Mouse (Mus musculus): ENCODE measurements at regions not wholly inside any gene's neighbourhood (a gene's known extent, or its start where the extent isn't known, plus 50 kb on each side); places are given as distances from the start of the nearest gene placed in this dataset.
A peak's percentile ranks its signal among the peaks of the same experiment; 100 is the strongest.

DNA sequence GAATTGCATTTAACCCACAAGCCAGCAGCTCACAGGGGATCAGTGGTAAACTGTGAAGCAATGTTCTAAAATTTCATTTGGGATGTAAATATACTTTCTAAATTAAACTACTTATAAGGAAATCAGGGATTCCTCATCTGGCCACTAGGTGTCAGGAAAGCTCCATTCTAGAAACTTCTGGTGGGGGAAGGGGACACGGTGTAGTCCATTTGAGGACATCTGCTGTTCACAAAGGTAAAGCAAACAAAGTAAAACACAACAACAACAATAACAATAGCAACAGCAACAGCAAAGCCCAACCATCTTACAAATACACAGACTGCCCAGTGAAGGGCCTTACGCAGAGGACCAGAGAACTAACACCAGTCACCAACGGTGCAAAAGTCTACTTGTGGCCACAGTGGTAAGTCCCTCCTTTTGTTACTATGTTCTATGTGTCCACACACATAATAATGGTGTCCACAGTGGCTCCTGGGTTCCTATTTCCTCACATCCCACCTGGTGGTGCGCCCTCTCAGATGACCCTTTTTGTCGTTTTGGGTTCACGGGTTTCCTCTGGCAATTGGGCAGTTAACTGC is 105.9 kb upstream of the Fam241a start:
- DNase-seq (ENCODE audit: low spot score in 2 of 2), result peak in 1 of 2 experiments; percentile 3

DNA sequence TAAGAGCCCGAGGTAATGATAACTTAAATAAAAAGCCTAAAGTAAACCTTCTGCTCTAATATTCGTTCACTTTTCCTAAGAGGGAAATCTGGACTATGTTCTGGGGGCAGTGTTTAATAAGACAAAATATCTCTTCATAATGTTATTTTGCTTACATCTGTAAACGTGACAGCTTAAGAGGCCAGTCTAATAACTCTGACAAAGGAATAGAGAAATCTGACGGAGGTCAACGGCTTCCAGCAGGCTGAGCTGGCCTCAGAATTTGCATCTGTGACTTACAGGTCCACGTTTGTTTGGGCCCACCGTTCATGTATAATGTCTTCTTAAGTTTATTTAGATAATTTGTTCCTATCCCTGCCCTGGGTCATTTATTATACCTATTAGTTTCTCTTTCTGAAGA is 99.6 kb upstream of the Fam241a start:
- no peak for DNase-seq (ENCODE audit: low spot score in 2 of 2)

DNA sequence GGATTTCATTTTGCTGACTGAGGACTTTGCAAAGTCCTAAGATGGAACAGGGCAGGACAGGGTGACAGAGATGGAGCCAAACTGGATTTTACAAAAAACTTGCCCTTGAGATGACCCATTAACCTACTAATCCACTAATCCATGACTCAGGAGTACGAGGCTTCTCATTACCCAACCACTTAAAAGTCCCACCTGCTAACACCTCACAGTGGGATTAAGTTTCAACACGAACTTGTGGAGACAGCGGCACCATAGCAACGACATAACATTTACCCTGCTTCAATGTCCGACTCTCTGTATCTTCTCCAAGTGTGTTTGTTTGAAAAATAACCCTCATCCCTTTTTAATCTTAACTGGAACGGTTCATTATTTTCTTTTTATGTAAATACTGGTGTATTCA is 91.5 kb upstream of the Fam241a start:
- DNase-seq (ENCODE audit: low spot score in 2 of 2), result no peak

DNA sequence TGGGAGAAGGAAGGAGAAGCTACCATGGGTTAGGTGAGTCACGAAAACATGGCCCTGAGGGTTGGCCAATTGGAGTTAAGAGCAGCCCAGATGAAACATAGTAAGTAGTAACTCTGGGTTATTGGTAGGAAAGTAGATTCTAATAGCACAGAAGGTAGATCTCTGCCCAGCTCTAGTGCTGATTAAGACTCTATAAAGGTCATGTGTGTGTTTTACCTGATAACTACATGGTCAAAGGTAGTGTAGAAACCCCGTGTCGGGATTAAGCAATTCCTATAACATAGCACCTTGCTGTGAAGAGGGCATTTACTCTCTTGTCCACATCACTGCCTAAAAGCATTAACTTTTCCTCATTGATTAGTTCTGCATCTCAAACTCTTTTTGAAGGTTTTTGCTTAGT is 89.0 kb upstream of the Fam241a start:
- DNase-seq (ENCODE audit: low spot score in 2 of 2), result no peak

DNA sequence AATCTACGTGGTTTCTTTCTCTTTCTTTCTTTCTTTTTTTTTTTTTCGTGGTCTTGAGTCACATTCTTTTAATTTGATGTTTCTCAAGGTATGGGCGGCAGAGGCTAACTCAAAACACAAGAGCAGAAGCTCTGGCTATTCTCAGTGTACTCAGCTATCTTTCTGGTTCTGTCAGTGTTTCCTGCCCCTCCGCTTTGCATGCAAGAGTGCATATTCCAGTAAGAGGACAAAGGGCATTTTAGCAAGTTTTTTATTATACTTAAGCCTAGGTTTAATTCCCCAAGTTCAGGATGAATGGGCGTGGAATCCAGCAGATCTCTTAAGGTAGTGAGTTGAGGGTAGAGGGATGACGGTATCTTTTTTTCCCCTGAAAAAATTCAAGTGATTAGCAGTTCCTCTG is 81.1 kb upstream of the Fam241a start:
- DNase-seq (ENCODE audit: low spot score in 2 of 2), result no peak

DNA sequence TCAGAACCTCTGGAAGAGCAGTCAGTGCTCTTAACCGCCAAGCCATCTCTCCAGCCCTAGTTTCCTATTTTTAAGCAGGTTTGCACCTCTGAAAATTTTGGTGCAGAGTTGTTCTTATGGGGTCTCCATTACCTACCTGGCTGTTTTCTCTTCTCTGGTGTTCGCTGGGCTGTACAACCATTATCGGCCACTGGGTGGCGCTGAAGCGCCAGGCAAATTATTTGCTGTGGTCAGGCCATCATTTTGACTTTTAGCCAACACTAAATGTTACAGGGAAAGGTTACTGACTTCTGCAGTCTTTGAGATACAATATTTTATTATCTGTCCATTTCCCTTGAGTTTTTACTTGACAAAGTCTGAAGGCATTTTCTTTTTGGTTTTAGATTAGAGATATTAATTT is 74.8 kb upstream of the Fam241a start:
- DNase-seq (ENCODE audit: low spot score in 2 of 2), result peak in 1 of 2 experiments; percentile 24

DNA sequence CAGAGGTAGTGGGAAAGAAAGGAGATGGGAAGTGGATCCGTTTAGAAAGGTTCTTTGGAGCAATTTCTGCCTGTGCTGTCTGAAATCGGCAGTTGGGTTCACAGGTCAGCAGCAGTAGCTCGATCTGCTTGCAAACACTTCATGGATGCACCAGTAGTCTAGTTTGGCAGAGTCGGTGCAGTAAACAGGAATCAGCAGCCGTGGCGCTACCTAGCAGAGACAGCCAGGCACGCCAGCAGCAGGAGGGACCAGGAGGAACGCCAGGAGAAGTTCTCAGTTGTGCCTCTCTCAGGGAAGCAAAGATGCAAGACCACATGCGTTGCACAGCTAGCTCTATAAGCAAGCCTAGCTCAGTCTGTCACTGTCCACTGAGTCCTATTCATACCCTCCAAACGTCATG is 71.0 kb upstream of the Fam241a start:
- DNase-seq (ENCODE audit: low spot score in 2 of 2), result no peak

DNA sequence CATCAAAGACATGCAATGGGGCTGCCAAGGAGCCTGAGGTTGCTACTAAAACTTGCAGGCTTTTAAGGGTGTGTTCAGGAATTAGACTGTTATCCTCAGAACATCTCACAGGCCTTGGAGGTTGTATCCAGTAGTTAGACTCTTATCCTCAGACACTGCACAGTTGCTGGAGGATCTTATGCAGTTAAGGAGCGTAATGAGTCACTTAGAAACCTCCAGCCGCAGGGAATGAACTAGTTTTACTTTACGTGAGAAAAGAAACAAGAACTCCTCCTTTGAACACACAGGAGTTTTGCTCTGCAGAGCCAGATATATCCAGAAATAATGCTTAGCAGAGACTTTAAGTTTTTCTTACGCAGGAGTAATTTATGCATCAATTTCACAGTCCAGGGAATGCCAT is 70.1 kb upstream of the Fam241a start:
- DNase-seq (ENCODE audit: low spot score in 2 of 2), result no peak

DNA sequence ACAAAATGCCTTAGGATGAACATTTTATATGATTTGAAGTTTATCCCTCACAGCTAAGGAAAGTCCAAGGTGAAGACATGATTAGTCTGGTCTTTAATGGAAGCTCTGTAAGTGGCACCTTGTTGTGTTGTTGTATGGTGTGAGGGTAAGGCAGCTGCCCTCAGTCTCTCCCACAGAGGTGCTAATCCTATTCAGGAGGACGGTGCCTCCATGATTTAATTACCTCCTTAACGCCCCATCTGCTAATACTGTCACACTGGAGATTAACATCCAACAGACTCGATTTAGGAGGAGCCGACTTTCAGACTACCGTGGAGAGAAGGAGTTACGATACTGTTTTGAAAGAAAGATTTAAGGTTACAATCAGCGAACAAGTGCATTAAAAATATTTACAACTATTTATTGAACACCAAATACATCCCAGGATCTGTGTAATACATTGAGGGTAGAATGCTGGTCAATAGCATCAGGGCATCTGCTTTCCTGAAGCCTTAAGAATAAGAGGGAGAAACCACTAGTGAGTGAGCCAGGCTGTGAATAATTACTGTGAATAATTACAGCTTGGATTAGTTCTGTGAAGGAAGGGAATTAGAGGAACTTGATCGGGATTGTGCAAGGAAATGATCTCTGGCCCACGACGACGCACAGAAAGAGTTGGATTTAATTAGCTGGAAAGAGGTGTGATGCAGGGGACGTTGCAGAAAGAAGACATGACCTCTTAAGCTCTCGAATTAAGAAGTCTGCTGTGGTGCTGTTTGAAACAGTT is 63.0 kb upstream of the Fam241a start:
- DNase-seq (ENCODE audit: low spot score in 2 of 2), result no peak

GRCm38 (mm10) chr3:127954856-127955255 is 58.7 kb upstream of the Fam241a start:
- no peak for DNase-seq (ENCODE audit: low spot score in 2 of 2)

DNA sequence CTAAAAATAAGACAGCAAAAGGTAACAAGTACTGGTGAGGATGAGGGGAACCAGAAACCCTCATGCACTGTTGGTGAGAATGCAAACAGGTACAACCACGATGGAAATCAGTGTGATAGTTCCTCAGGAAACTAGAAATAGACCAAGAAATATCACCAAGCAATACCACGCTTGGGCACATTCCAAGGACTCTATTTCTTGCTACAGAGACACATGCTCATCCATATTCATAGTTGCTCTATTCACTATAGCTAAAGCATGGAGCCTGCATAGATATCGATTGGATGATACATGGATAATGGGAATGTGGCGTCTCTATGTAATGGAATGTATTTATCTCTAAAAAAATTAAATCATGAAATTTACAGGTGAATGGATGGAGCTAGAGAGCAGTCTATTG is 57.5 kb upstream of the Fam241a start:
- peak in 1 of 2 experiments; percentile 24 for DNase-seq (ENCODE audit: low spot score in 2 of 2)

DNA sequence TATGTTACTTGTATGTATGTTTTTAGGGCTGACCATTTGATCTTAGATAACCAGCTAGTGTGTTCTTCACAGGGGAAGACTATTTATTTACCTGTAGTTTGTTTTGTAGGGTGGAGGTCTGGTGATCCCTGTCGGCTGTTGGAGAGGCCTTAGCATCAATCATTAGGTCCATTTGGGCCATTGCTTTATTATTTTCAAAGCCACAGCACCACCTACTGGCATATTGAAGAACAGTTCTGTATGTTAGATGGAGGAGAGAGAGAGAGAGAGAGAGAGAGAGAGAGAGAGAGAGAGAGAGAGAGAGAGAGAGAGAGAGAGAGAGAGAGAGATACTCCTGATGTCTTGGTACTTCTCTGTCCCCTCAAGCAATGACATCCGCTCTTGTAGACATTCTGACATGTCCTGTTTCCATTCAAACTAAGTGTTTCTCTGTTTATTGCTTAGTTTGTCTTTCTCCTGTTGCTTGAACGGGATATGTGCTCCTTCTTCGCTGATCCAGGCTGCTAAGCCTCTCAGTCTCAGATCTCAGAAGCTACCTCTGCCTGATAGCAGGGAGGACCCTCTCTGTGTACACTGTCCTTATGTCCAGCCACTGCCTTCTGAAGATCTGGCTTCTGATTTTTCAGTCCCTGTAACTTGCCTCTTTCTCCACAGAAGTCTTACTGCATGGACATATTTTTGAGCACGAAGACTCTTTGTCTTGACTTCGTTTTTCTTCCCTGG is 52.9 kb upstream of the Fam241a start:
- DNase-seq (ENCODE audit: low spot score in 2 of 2), result peak; percentile 12 to 28

DNA sequence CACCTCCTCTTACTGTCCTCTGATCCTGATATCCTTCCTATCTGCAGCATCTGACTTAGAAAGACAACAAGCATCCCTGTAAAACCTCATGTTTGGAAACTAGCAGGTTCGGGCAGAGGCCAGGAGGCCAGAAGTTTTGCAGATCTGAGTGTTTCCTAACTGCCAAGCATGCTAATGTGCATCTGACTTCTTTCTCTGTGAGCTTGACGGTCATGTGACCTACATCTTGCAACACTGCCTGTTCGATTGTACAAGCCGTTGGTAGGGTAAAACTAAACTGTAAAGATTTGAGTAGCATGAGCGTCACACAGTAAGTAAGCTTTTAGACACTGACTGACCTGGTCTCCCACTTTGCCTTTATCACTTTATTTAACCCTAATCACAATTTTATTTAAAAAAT is 52.2 kb upstream of the Fam241a start:
- no peak for DNase-seq (ENCODE audit: low spot score in 2 of 2)

Measured in right cerebral cortex, postnatal 36 days (tissue).